Mouse (Mus musculus): ENCODE measurements at regions not wholly inside any gene's neighbourhood (a gene's known extent, or its start where the extent isn't known, plus 50 kb on each side); places are given as distances from the start of the nearest gene placed in this dataset.
"Not testable (repeated sequence)": the region's sequence is repeated elsewhere in the genome, so short reads cannot be mapped to it uniquely, and the experiment has no call there.

GRCm38 (mm10) chr1:78588036-78588435 is 69.6 kb upstream of the Acsl3 start:
- peak; percentile 7 for DNase-seq (ENCODE audit: low read depth, low spot score)

GRCm38 (mm10) chr1:78588660-78589059 is 69.0 kb upstream of the Acsl3 start:
- DNase-seq (ENCODE audit: low read depth, low spot score): not testable (repeated sequence)

GRCm38 (mm10) chr1:78590558-78590957 is 67.1 kb upstream of the Acsl3 start:
- DNase-seq (ENCODE audit: low read depth, low spot score): peak; percentile 49

- peak; percentile 31 for DNase-seq (ENCODE audit: low read depth, low spot score)
These were observed 63.5 kb upstream of the Acsl3 start for GRCm38 (mm10) chr1:78593927-78594641.

- no peak for DNase-seq (ENCODE audit: low read depth, low spot score)
These were observed 62.0 kb upstream of the Acsl3 start for GRCm38 (mm10) chr1:78595521-78596139.

- no peak for DNase-seq (ENCODE audit: low read depth, low spot score)
These were observed 59.1 kb upstream of the Acsl3 start for GRCm38 (mm10) chr1:78598561-78598960.

GRCm38 (mm10) chr1:78600666-78601065 is 57.0 kb upstream of the Acsl3 start:
- peak; percentile 14 for DNase-seq (ENCODE audit: low read depth, low spot score)

GRCm38 (mm10) chr1:78601568-78601967 is 56.1 kb upstream of the Acsl3 start:
- no peak for DNase-seq (ENCODE audit: low read depth, low spot score)

- DNase-seq (ENCODE audit: low read depth, low spot score): no peak
These were observed 55.6 kb upstream of the Acsl3 start for GRCm38 (mm10) chr1:78602039-78602438.

- DNase-seq (ENCODE audit: low read depth, low spot score): peak; percentile 35
These were observed 54.7 kb upstream of the Acsl3 start for GRCm38 (mm10) chr1:78602885-78603284.

GRCm38 (mm10) chr1:78604820-78605550 is 52.6 kb upstream of the Acsl3 start:
- peak; percentile 59 for DNase-seq (ENCODE audit: low read depth, low spot score)

All from brain, adult 2 months (tissue).